Mouse (Mus musculus): ENCODE data around the gene Lgals1. TPM values are rescaled to one million over a fixed set of nuclear protein-coding genes. Genes with fewer than 3 reads are reported as not detected.

Lgals1 gene
- total and polyA plus RNA-seq, 3 experiments: 558 to 3,673 (median 2,086) TPM

GRCm38 (mm10) chr15:78962885-78963284, 36.4 kb downstream of the Lgals1 start:
- peak; percentile 75 for TF ChIP-seq CTCF (IDR thresholded peaks at IDR 0.05; ENCODE audit: low read depth, low read length)
- TF ChIP-seq TAL1 (conservative IDR thresholded peaks at IDR 0.05; ENCODE audit: low read depth, low read length): no peak
- no peak for ATAC-seq (ENCODE audit: extremely low read depth, insufficient number of reproducible peaks, low FRiP score, poor library complexity, severe bottlenecking)
- H3K4me3 ChIP-seq (ENCODE audit: low read depth, low read length): no peak overlapping the region
- peak; percentile 62 for DNase-seq (ENCODE audit: low spot score)
- peaks cover 3% of the 10 kb centered on the region; the same call in 1 of the 2 replicates for H3K4me1 ChIP-seq (ENCODE audit: insufficient read depth, low read depth, low read length)
- H3K9me3 ChIP-seq (replicated peaks): no peaks in the 10 kb centered on the region
- peaks cover 64% of the 10 kb centered on the region for H3K27me3 ChIP-seq (ENCODE audit: insufficient read depth, low read length)
- H3K36me3 ChIP-seq (replicated peaks): no peaks in the 10 kb centered on the region

GRCm38 (mm10) chr15:78971626-78972025, 45.1 kb downstream of the Lgals1 start:
- ATAC-seq (ENCODE audit: extremely low read depth, insufficient number of reproducible peaks, low FRiP score, poor library complexity, severe bottlenecking): no peak
- H3K36me3 ChIP-seq (replicated peaks): no peaks in the 10 kb centered on the region
- DNase-seq (ENCODE audit: low spot score): no peak
- no peak overlapping the region for H3K4me3 ChIP-seq (ENCODE audit: low read depth, low read length)
- TF ChIP-seq GATA1 (IDR thresholded peaks at IDR 0.05; ENCODE audit: borderline replicate concordance, low read length): no peak
- no peak for TF ChIP-seq TAL1 (conservative IDR thresholded peaks at IDR 0.05; ENCODE audit: low read depth, low read length)
- TF ChIP-seq GATA2 (IDR thresholded peaks at IDR 0.05; ENCODE audit: borderline replicate concordance, low read depth, low read length): no peak
- TF ChIP-seq POLR2AphosphoS5 (IDR thresholded peaks at IDR 0.05; ENCODE audit: insufficient replicate concordance, low read depth, low read length): no peak
- TF ChIP-seq CTCF (IDR thresholded peaks at IDR 0.05; ENCODE audit: low read depth, low read length): no peak
- H3K27me3 ChIP-seq (ENCODE audit: insufficient read depth, low read length): peaks cover 84% of the 10 kb centered on the region
- H3K9me3 ChIP-seq (replicated peaks): no peaks in the 10 kb centered on the region
- H3K4me1 ChIP-seq (ENCODE audit: insufficient read depth, low read depth, low read length): no peaks in the 10 kb centered on the region

- DNase-seq (ENCODE audit: low spot score) (no peak), ATAC-seq (ENCODE audit: extremely low read depth, insufficient number of reproducible peaks, low FRiP score, poor library complexity, severe bottlenecking) (no peak)
- Histone ChIP-seq H3K9me3 (replicated peaks) (no peaks in the 10 kb centered on the region), H3K4me1 (ENCODE audit: insufficient read depth, low read depth, low read length) (peaks cover 6% of the 10 kb centered on the region), H3K27me3 (ENCODE audit: insufficient read depth, low read length) (peaks cover 83% of the 10 kb centered on the region), H3K4me3 (ENCODE audit: low read depth, low read length) (no peak overlapping the region), H3K36me3 (replicated peaks) (no peaks in the 10 kb centered on the region)
- TF ChIP-seq GATA1 (IDR thresholded peaks at IDR 0.05; ENCODE audit: borderline replicate concordance, low read length): no peak
- no peak for TF ChIP-seq TAL1 (conservative IDR thresholded peaks at IDR 0.05; ENCODE audit: low read depth, low read length)
- TF ChIP-seq CTCF (IDR thresholded peaks at IDR 0.05; ENCODE audit: low read depth, low read length): no peak
- no peak for TF ChIP-seq GATA2 (IDR thresholded peaks at IDR 0.05; ENCODE audit: borderline replicate concordance, low read depth, low read length)
- TF ChIP-seq POLR2AphosphoS5 (IDR thresholded peaks at IDR 0.05; ENCODE audit: insufficient replicate concordance, low read depth, low read length): no peak
These were observed 47.4 kb downstream of the Lgals1 start for GRCm38 (mm10) chr15:78973950-78974349.

- peaks cover 66% of the 10 kb centered on the region for H3K27me3 ChIP-seq (ENCODE audit: insufficient read depth, low read length)
- no peaks in the 10 kb centered on the region for H3K9me3 ChIP-seq (replicated peaks)
- DNase-seq (ENCODE audit: low spot score) (no peak), ATAC-seq (ENCODE audit: extremely low read depth, insufficient number of reproducible peaks, low FRiP score, poor library complexity, severe bottlenecking) (no peak)
- peaks cover 23% of the 10 kb centered on the region for H3K4me1 ChIP-seq (ENCODE audit: insufficient read depth, low read depth, low read length)
- H3K36me3 ChIP-seq (replicated peaks): no peaks in the 10 kb centered on the region
- no peak overlapping the region for H3K4me3 ChIP-seq (ENCODE audit: low read depth, low read length)
- TF ChIP-seq GATA1 (IDR thresholded peaks at IDR 0.05; ENCODE audit: borderline replicate concordance, low read length): no peak
- TF ChIP-seq GATA2 (IDR thresholded peaks at IDR 0.05; ENCODE audit: borderline replicate concordance, low read depth, low read length): no peak
These were observed 51.2 kb downstream of the Lgals1 start for GRCm38 (mm10) chr15:78977676-78978159.

DNA sequence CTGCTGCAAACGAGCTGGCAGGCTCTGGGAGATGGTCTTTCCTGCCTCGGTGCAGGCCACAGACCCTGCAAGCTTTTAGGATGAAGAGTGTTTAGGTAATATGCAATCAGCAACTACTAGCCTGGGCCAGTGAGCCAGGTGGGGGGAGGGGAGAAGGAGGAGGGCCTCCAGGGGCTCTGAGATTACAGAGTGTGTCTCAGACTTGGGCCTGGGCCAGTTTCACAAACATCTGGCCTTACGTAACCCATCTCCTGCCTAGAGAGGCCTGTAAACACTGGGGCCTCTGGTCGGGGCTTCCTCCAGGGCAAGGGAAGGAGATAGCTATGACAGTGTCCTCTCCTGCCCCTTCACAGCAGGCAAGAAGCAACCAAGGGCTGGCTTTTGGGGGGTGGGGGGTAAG, 52.4 kb downstream of the Lgals1 start:
- Histone ChIP-seq H3K9me3 (replicated peaks) (no peaks in the 10 kb centered on the region), H3K27me3 (ENCODE audit: insufficient read depth, low read length) (peaks cover 54% of the 10 kb centered on the region), H3K36me3 (replicated peaks) (no peaks in the 10 kb centered on the region), H3K4me3 (ENCODE audit: low read depth, low read length) (no peak overlapping the region), H3K4me1 (ENCODE audit: insufficient read depth, low read depth, low read length) (peaks cover 30% of the 10 kb centered on the region)
- TF ChIP-seq GATA1 (IDR thresholded peaks at IDR 0.05; ENCODE audit: borderline replicate concordance, low read length) (no peak), TAL1 (conservative IDR thresholded peaks at IDR 0.05; ENCODE audit: low read depth, low read length) (no peak), POLR2AphosphoS5 (IDR thresholded peaks at IDR 0.05; ENCODE audit: insufficient replicate concordance, low read depth, low read length) (no peak), GATA2 (IDR thresholded peaks at IDR 0.05; ENCODE audit: borderline replicate concordance, low read depth, low read length) (no peak)
- no peak for ATAC-seq (ENCODE audit: extremely low read depth, insufficient number of reproducible peaks, low FRiP score, poor library complexity, severe bottlenecking)
- DNase-seq (ENCODE audit: low spot score): peak; percentile 63

Other genes starting within 250 kb of the Lgals1 start
- gene Elfn2, start 208.0 kb upstream of the Lgals1 start, total RNA-seq (2014; fragmentation: Nextera tagmentation): not detected in 2 replicates
- gene Elfn2, start 208.0 kb upstream of the Lgals1 start, total RNA-seq (2017): 0.05 TPM in 1 of 2 replicates, not detected in the other
- not detected in 2 replicates for gene Elfn2, start 208.0 kb upstream of the Lgals1 start, polyA plus RNA-seq (2012)
- gene Mfng, start 153.2 kb upstream of the Lgals1 start, total RNA-seq (2014; fragmentation: Nextera tagmentation): not detected in 2 replicates
- not detected in 2 replicates for gene Mfng, start 153.2 kb upstream of the Lgals1 start, total RNA-seq (2017)
- not detected in 2 replicates for gene Mfng, start 153.2 kb upstream of the Lgals1 start, polyA plus RNA-seq (2012)
- not detected in 2 replicates for gene Card10, start 123.7 kb upstream of the Lgals1 start, total RNA-seq (2014; fragmentation: Nextera tagmentation)
- not detected in 2 replicates for gene Card10, start 123.7 kb upstream of the Lgals1 start, total RNA-seq (2017)
- not detected in 2 replicates for gene Card10, start 123.7 kb upstream of the Lgals1 start, polyA plus RNA-seq (2012)
- gene Cdc42ep1, start 84.1 kb upstream of the Lgals1 start, total RNA-seq (2014; fragmentation: Nextera tagmentation): not detected in 2 replicates
- gene Cdc42ep1, start 84.1 kb upstream of the Lgals1 start, total RNA-seq (2017): 0.11 TPM in 1 of 2 replicates, not detected in the other
- not detected in 2 replicates for gene Cdc42ep1, start 84.1 kb upstream of the Lgals1 start, polyA plus RNA-seq (2012)
- gene Lgals2, start 71.2 kb upstream of the Lgals1 start, total RNA-seq (2014; fragmentation: Nextera tagmentation): not detected in 2 replicates
- gene Lgals2, start 71.2 kb upstream of the Lgals1 start, total RNA-seq (2017): not detected in 2 replicates
- not detected in 2 replicates for gene Lgals2, start 71.2 kb upstream of the Lgals1 start, polyA plus RNA-seq (2012)
- 52.6 and 60.2 TPM in 2 replicates for gene Gga1, start 49.5 kb upstream of the Lgals1 start, total RNA-seq (2014; fragmentation: Nextera tagmentation)
- 9.6 and 10.0 TPM in 2 replicates for gene Gga1, start 49.5 kb upstream of the Lgals1 start, total RNA-seq (2017)
- gene Gga1, start 49.5 kb upstream of the Lgals1 start, polyA plus RNA-seq (2012): 158 and 177 TPM in 2 replicates
- not detected in 2 replicates for gene Gm49510, start 27.1 kb upstream of the Lgals1 start, total RNA-seq (2014; fragmentation: Nextera tagmentation)
- 1.3 and 1.4 TPM in 2 replicates for gene Gm49510, start 27.1 kb upstream of the Lgals1 start, total RNA-seq (2017)
- gene Gm49510, start 27.1 kb upstream of the Lgals1 start, polyA plus RNA-seq (2012): 6.3 and 8.2 TPM in 2 replicates
- 207 and 231 TPM in 2 replicates for gene Sh3bp1, start 27.0 kb upstream of the Lgals1 start, total RNA-seq (2014; fragmentation: Nextera tagmentation)
- gene Sh3bp1, start 27.0 kb upstream of the Lgals1 start, total RNA-seq (2017): 32.7 and 34.1 TPM in 2 replicates
- 1,400 and 1,821 TPM in 2 replicates for gene Sh3bp1, start 27.0 kb upstream of the Lgals1 start, polyA plus RNA-seq (2012)
- 26.6 and 31.4 TPM in 2 replicates for gene Pdxp, start 12.8 kb upstream of the Lgals1 start, total RNA-seq (2014; fragmentation: Nextera tagmentation)
- 13.9 and 18.1 TPM in 2 replicates for gene Pdxp, start 12.8 kb upstream of the Lgals1 start, total RNA-seq (2017)
- gene Pdxp, start 12.8 kb upstream of the Lgals1 start, polyA plus RNA-seq (2012): 39.7 and 40.6 TPM in 2 replicates
- 13.2 and 25.6 TPM in 2 replicates for gene Nol12, start 8.2 kb downstream of the Lgals1 start, total RNA-seq (2014; fragmentation: Nextera tagmentation)
- 20.1 and 24.2 TPM in 2 replicates for gene Nol12, start 8.2 kb downstream of the Lgals1 start, total RNA-seq (2017)
- 15.9 and 16.7 TPM in 2 replicates for gene Nol12, start 8.2 kb downstream of the Lgals1 start, polyA plus RNA-seq (2012)
- 67.0 and 104 TPM in 2 replicates for gene Triobp, start 21.0 kb downstream of the Lgals1 start, total RNA-seq (2014; fragmentation: Nextera tagmentation)
- 23.6 and 24.4 TPM in 2 replicates for gene Triobp, start 21.0 kb downstream of the Lgals1 start, total RNA-seq (2017)
- 42.5 and 45.6 TPM in 2 replicates for gene Triobp, start 21.0 kb downstream of the Lgals1 start, polyA plus RNA-seq (2012)
- not detected in 2 replicates for gene H1f0, start 101.7 kb downstream of the Lgals1 start, total RNA-seq (2014; fragmentation: Nextera tagmentation)
- gene H1f0, start 101.7 kb downstream of the Lgals1 start, total RNA-seq (2017): 0.16 TPM in 1 of 2 replicates, not detected in the other
- 0.03 and 0.05 TPM in 2 replicates for gene H1f0, start 101.7 kb downstream of the Lgals1 start, polyA plus RNA-seq (2012)
- gene Galr3, start 115.2 kb downstream of the Lgals1 start, total RNA-seq (2014; fragmentation: Nextera tagmentation): not detected in 2 replicates
- gene Galr3, start 115.2 kb downstream of the Lgals1 start, total RNA-seq (2017): not detected in 2 replicates
- not detected in 2 replicates for gene Galr3, start 115.2 kb downstream of the Lgals1 start, polyA plus RNA-seq (2012)
- gene Ankrd54, start 136.2 kb downstream of the Lgals1 start, total RNA-seq (2014; fragmentation: Nextera tagmentation): 15.7 and 23.7 TPM in 2 replicates
- 15.8 and 19.0 TPM in 2 replicates for gene Ankrd54, start 136.2 kb downstream of the Lgals1 start, total RNA-seq (2017)
- gene Ankrd54, start 136.2 kb downstream of the Lgals1 start, polyA plus RNA-seq (2012): 37.8 and 51.9 TPM in 2 replicates
- gene Eif3l, start 148.5 kb downstream of the Lgals1 start, total RNA-seq (2014; fragmentation: Nextera tagmentation): 134 and 145 TPM in 2 replicates
- gene Eif3l, start 148.5 kb downstream of the Lgals1 start, total RNA-seq (2017): 261 and 285 TPM in 2 replicates
- 20.8 and 30.9 TPM in 2 replicates for gene Eif3l, start 148.5 kb downstream of the Lgals1 start, polyA plus RNA-seq (2012)
- gene Micall1, start 182.2 kb downstream of the Lgals1 start, total RNA-seq (2014; fragmentation: Nextera tagmentation): 10.4 and 11.5 TPM in 2 replicates
- 3.7 and 4.5 TPM in 2 replicates for gene Micall1, start 182.2 kb downstream of the Lgals1 start, total RNA-seq (2017)
- gene Micall1, start 182.2 kb downstream of the Lgals1 start, polyA plus RNA-seq (2012): 19.9 and 20.5 TPM in 2 replicates
- gene Polr2f, start 214.3 kb downstream of the Lgals1 start, total RNA-seq (2014; fragmentation: Nextera tagmentation): 143 and 147 TPM in 2 replicates
- 97.0 and 109 TPM in 2 replicates for gene Polr2f, start 214.3 kb downstream of the Lgals1 start, total RNA-seq (2017)
- gene Polr2f, start 214.3 kb downstream of the Lgals1 start, polyA plus RNA-seq (2012): 210 and 266 TPM in 2 replicates
- 1.4 and 2.8 TPM in 2 replicates for gene 1700088E04Rik, start 214.5 kb downstream of the Lgals1 start, total RNA-seq (2014; fragmentation: Nextera tagmentation)
- 1.6 and 2.2 TPM in 2 replicates for gene 1700088E04Rik, start 214.5 kb downstream of the Lgals1 start, total RNA-seq (2017)
- gene 1700088E04Rik, start 214.5 kb downstream of the Lgals1 start, polyA plus RNA-seq (2012): 0.46 and 0.50 TPM in 2 replicates
- not detected in 2 replicates for gene Sox10, start 238.5 kb downstream of the Lgals1 start, total RNA-seq (2014; fragmentation: Nextera tagmentation)
- 0.11 TPM in 1 of 2 replicates, not detected in the other for gene Sox10, start 238.5 kb downstream of the Lgals1 start, total RNA-seq (2017)
- gene Sox10, start 238.5 kb downstream of the Lgals1 start, polyA plus RNA-seq (2012): not detected in 2 replicates